Mouse (Mus musculus) bone marrow, adult 2 months (tissue): Measurements from ENCODE around the gene Mtmr4.

Source experiments
- CTCF ChIP-seq: fragments of 200-500 bp; IDR thresholded peaks from 2 replicates; pipeline ENCODE4 v1.5.1; 2011; ENCODE audit warnings: low read length, control low read depth; ENCODE audit not compliant: control insufficient read depth, insufficient read depth
- POLR2A ChIP-seq: fragments of 200-500 bp; IDR thresholded peaks from 2 replicates; pipeline ENCODE4 v1.6.1; 2011; ENCODE audit warnings: low read depth, mild to moderate bottlenecking, control low read depth, low read length, borderline replicate concordance; ENCODE audit not compliant: control insufficient read depth

DNA sequence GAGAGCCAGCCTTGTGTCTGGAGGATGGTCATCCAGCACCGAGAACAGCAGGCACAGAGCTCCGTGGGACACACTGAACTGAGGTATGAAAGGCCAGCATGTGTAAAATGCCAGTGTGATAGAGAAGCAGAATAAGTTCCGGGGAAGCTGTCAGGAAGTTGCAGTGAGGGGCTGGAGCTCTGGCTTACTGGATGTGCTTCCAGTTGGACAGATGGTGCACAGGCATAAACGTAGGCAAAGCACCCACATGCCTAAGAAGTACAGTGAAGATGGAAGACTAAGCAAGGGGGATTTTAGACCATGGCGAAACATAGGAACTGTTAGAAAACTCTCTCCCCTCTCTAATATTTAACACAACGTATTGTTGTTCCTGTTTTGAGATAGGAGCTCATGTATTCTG is 30.8 kb upstream of the Mtmr4 start:
- TF ChIP-seq CTCF (no peak), POLR2A (no peak)
